Comparison of ENCODE assay signal across 23 mouse cellular contexts in genomic region chr11:36537573-36538133, GRCm38 (mm10).
A peak's percentile ranks its signal among the peaks of the same experiment; 100 is the strongest.
DNase-seq lines count a peak whose midpoint lies in the region; ATAC-seq and TF ChIP-seq lines count a peak whose summit lies in the region.
"Had no signal": no experiment of that assay in that cellular context is flagged by ENCODE, and none has a peak within 500 bp of the region (broad histone marks: within the 10 kb centered on the region; RNA-seq: fewer than 3 reads in every experiment).

No protein-coding gene starts in this region.

- ATAC-seq in kidney, embryonic 15.5 days (replicated peaks; ENCODE audit: low FRiP score), result peak; percentile 85
- ATAC-seq in kidney, postnatal 0 days (replicated peaks; ENCODE audit: low FRiP score, low read depth), result peak; percentile 75
- ATAC-seq in lung, embryonic 16.5 days (ENCODE audit: low read depth), result 0 out of 2 replicates have a peak, but pooled peaks have one; percentile 17
- ATAC-seq: activated CD4-positive, CD25-positive, alpha-beta regulatory T cell, adult 4 months; CD4-positive, CD25-positive, alpha-beta regulatory T cell, adult 4 months; forebrain, embryonic 13.5 days; Patski had no signal

- 0 out of 2 replicates have a peak, but pooled peaks cover 2% of the 10 kb centered on the region for H3K27me3 ChIP-seq in kidney, embryonic 15.5 days
- H3K27me3 ChIP-seq in kidney, postnatal 0 days (ENCODE audit: insufficient read depth, low read length), result no peaks in the 10 kb centered on the region
- no peaks in the 10 kb centered on the region for H3K27me3 ChIP-seq in lung, embryonic 16.5 days (ENCODE audit: control insufficient read depth, insufficient read depth, low read depth, low read length)
- H3K27me3 ChIP-seq: CH12.LX; embryonic facial prominence, embryonic 12.5 days; forebrain, embryonic 13.5 days had no signal

- H3K4me3 ChIP-seq in kidney, embryonic 15.5 days (replicated peaks), result no peak overlapping the region
- H3K4me3 ChIP-seq in kidney, postnatal 0 days (replicated peaks; ENCODE audit: low read depth, low read length), result no peak overlapping the region
- no peak overlapping the region for H3K4me3 ChIP-seq in lung, embryonic 16.5 days (ENCODE audit: low read length)
- H3K4me3 ChIP-seq: embryonic facial prominence, embryonic 10.5 days; embryonic facial prominence, embryonic 12.5 days; forebrain, embryonic 13.5 days had no signal

- intact Hi-C loops in heart, postnatal 36 days (cut with DNase I), result no loop called here

- no peak for TF ChIP-seq CTCF in kidney, postnatal 0 days (IDR thresholded peaks at IDR 0.05; ENCODE audit: low read depth)

- H3K4me1 ChIP-seq in kidney, embryonic 15.5 days, result 0 out of 2 replicates have a peak, but pooled peaks cover 2% of the 10 kb centered on the region
- no peaks in the 10 kb centered on the region for H3K4me1 ChIP-seq in kidney, postnatal 0 days (replicated peaks; ENCODE audit: insufficient read depth, low read length)
- peaks cover 1% of the 10 kb centered on the region; the same call in 1 of the 2 replicates for H3K4me1 ChIP-seq in lung, embryonic 16.5 days (replicated peaks; ENCODE audit: control insufficient read depth, insufficient read depth, low read length)
- H3K4me1 ChIP-seq: embryonic facial prominence, embryonic 10.5 days; embryonic facial prominence, embryonic 12.5 days; forebrain, embryonic 13.5 days had no signal

- no peak overlapping the region for H3K9ac ChIP-seq in kidney, embryonic 15.5 days
- H3K9ac ChIP-seq in kidney, postnatal 0 days (ENCODE audit: low read depth, low read length), result no peak overlapping the region
- H3K9ac ChIP-seq in lung, embryonic 16.5 days (ENCODE audit: low read length), result no peak overlapping the region
- H3K9ac ChIP-seq: embryonic facial prominence, embryonic 12.5 days; forebrain, embryonic 13.5 days had no signal

- no peaks in the 10 kb centered on the region for H3K36me3 ChIP-seq in kidney, embryonic 15.5 days
- no peaks in the 10 kb centered on the region for H3K36me3 ChIP-seq in kidney, postnatal 0 days (ENCODE audit: insufficient read depth, low read length)
- no peaks in the 10 kb centered on the region for H3K36me3 ChIP-seq in lung, embryonic 16.5 days (ENCODE audit: control insufficient read depth, insufficient read depth, low read length)
- H3K36me3 ChIP-seq: embryonic facial prominence, embryonic 10.5 days; embryonic facial prominence, embryonic 12.5 days; G1E had no signal

- 52% methylated on average over 9 of the region's 9 CpGs for WGBS in kidney, embryonic 15.5 days
- WGBS in kidney, postnatal 0 days, result 56% methylated on average over 9 of the region's 9 CpGs
- 80% methylated on average over 9 of the region's 9 CpGs for WGBS in lung, embryonic 16.5 days

- H3K9me3 ChIP-seq in kidney, embryonic 15.5 days (replicated peaks), result no peaks in the 10 kb centered on the region
- H3K9me3 ChIP-seq in kidney, postnatal 0 days (replicated peaks; ENCODE audit: low read length), result no peaks in the 10 kb centered on the region
- H3K9me3 ChIP-seq in lung, embryonic 16.5 days (ENCODE audit: control insufficient read depth, low read length), result no peaks in the 10 kb centered on the region
- H3K9me3 ChIP-seq: embryonic facial prominence, embryonic 10.5 days; embryonic facial prominence, embryonic 12.5 days; forebrain, embryonic 13.5 days had no signal

- no peak overlapping the region for H3K4me2 ChIP-seq in kidney, embryonic 15.5 days
- no peak overlapping the region for H3K4me2 ChIP-seq in kidney, postnatal 0 days (ENCODE audit: low read length)
- no peak overlapping the region for H3K4me2 ChIP-seq in lung, embryonic 16.5 days (ENCODE audit: low read depth, low read length)
- H3K4me2 ChIP-seq: embryonic facial prominence, embryonic 12.5 days; forebrain, embryonic 13.5 days had no signal

- no peak overlapping the region for H3K27ac ChIP-seq in kidney, embryonic 15.5 days
- no peak overlapping the region for H3K27ac ChIP-seq in kidney, postnatal 0 days
- no peak overlapping the region for H3K27ac ChIP-seq in lung, embryonic 16.5 days (ENCODE audit: low read length)
- H3K27ac ChIP-seq: embryonic facial prominence, embryonic 10.5 days; embryonic facial prominence, embryonic 12.5 days; forebrain, embryonic 13.5 days had no signal

- peak; percentile 74 for DNase-seq in heart, adult 11 months
- DNase-seq in heart, postnatal 36 days, result no peak
- no peak for DNase-seq in kidney, adult 8-10 months
- peak; percentile 65 for DNase-seq in kidney, postnatal 0 days (ENCODE audit: low spot score)
- DNase-seq in kidney, adult 18-20 months, result no peak
- no peak for DNase-seq in lung, postnatal 10 days
- DNase-seq: adrenal gland, adult 8-10 months; adrenal gland, postnatal 14 days; adrenal gland, postnatal 36 days; B cell, adult 2 months; cerebellum, adult 11-12 months; cerebellum, adult 2 months; cerebellum, adult 9-10 months had no signal

Comparison
In these comparisons a context has a peak if more than half of its experiments do, and no peak if none do; other contexts are left out.
1. DNase-seq: peak in heart, adult 11 months (single experiment) and kidney, postnatal 0 days (single experiment); none in heart, postnatal 36 days (0 of 2), kidney, adult 8-10 months (0 of 2), kidney, adult 18-20 months (single experiment) and lung, postnatal 10 days (single experiment).
2. ATAC-seq: peak in every context shown above with its lines; median percentile 85 in kidney, embryonic 15.5 days; 75 in kidney, postnatal 0 days; 17 in lung, embryonic 16.5 days.